Mouse (Mus musculus): ENCODE data around the gene Gm10645. TPM values are rescaled to one million over a fixed set of nuclear protein-coding genes. Genes with fewer than 3 reads are reported as not detected.

The Gm10645 gene
- polyA plus RNA-seq, 1 experiment from 2014 or later = 0.86 TPM

DNA sequence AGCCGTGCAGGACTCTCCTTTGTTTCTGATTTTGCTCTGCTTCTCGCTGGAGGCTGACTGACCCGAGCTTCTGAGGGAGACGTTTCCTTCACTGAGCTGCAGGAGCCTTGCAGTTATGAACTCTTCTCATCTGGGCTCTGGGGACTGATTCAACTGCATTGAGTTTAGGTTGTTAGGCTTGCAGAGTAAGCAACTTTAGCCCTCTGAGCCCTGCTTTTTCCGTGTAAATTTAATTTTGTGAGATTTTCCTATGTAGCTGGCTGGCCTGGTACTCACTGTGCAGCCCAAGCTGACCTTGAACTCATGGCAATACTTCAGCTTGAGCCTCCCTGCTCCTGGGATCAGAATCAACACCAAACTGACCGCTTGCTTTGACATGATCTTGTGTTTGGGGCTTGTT lies 4.9 kb upstream of the Gm10645 start:
- WGBS = 42% methylated on average over 6 of the region's 6 CpGs
- H3K27me3 ChIP-seq (ENCODE audit: insufficient read depth, low read length) = 0 out of 2 replicates have a peak, but pooled peaks cover 7% of the 10 kb centered on the region
- H3K4me1 ChIP-seq (ENCODE audit: insufficient read depth, low read length) = peaks cover 5% of the 10 kb centered on the region; the same call in 1 of the 2 replicates
- no peak overlapping the region for H3K4me3 ChIP-seq (ENCODE audit: low read length)
- H3K27ac ChIP-seq (ENCODE audit: low read length) = no peak overlapping the region
- no peak overlapping the region for H3K4me2 ChIP-seq (replicated peaks; ENCODE audit: low read depth, low read length)
- H3K9me3 ChIP-seq (ENCODE audit: low read length) = no peaks in the 10 kb centered on the region
- H3K9ac ChIP-seq (replicated peaks; ENCODE audit: low read length) = no peak overlapping the region
- ATAC-seq (ENCODE audit: low FRiP score, low TSS enrichment) = no peak
- H3K36me3 ChIP-seq (ENCODE audit: insufficient read depth, low read length) = no peaks in the 10 kb centered on the region

DNA sequence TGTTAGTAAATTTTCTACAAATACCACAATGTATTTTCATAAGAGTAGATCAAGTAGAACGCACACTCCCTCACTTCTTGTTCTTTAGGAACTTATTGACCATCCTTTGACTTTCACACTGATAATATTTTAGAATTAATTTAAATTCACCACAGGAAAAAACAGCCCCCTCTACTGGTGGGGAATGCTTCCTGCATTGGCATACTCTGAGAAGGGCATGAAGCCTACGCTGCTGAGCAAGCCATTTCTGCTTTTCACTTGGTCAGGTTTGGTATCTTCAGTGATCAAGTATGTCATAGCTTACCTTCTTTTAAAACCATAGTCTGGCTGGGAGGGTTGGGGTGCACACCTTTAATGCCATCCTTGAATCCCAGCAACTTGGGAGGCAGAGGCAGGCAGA lies 3.7 kb upstream of the Gm10645 start:
- no peaks in the 10 kb centered on the region for H3K9me3 ChIP-seq (ENCODE audit: low read length)
- peaks cover 8% of the 10 kb centered on the region for H3K4me1 ChIP-seq (ENCODE audit: insufficient read depth, low read length)
- H3K27ac ChIP-seq (ENCODE audit: low read length) = no peak overlapping the region
- H3K36me3 ChIP-seq (ENCODE audit: insufficient read depth, low read length) = no peaks in the 10 kb centered on the region
- H3K9ac ChIP-seq (replicated peaks; ENCODE audit: low read length) = no peak overlapping the region
- no peak overlapping the region for H3K4me2 ChIP-seq (replicated peaks; ENCODE audit: low read depth, low read length)
- 0 out of 2 replicates have a peak, but pooled peaks cover 7% of the 10 kb centered on the region for H3K27me3 ChIP-seq (ENCODE audit: insufficient read depth, low read length)
- no peak for ATAC-seq (ENCODE audit: low FRiP score, low TSS enrichment)
- H3K4me3 ChIP-seq (ENCODE audit: low read length) = no peak overlapping the region
- 87% methylated on average over 2 of the region's 2 CpGs for WGBS

DNA sequence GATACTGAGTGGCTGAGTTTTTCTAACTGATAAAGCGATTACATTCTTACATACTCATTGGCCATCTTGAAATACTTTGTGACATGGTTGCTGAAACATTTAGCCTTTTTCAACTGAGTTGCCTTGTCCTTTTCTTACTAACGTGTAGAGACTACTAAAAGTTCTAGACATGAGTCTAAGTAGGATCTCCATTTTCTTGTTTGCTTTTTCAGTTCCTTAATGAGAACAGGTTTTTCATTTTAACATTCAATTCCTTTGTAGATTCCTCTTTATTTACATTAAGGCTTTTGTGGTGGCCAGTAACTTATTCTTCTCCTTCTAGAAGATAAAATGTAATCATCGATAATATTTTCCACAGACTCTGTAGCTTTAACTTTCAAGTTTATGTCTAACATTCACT lies 3.2 kb upstream of the Gm10645 start:
- peaks cover 10% of the 10 kb centered on the region for H3K4me1 ChIP-seq (ENCODE audit: insufficient read depth, low read length)
- 0 out of 2 replicates have a peak, but pooled peaks cover 7% of the 10 kb centered on the region for H3K27me3 ChIP-seq (ENCODE audit: insufficient read depth, low read length)
- H3K4me2 ChIP-seq (replicated peaks; ENCODE audit: low read depth, low read length) = no peak overlapping the region
- no peaks in the 10 kb centered on the region for H3K9me3 ChIP-seq (ENCODE audit: low read length)
- H3K27ac ChIP-seq (ENCODE audit: low read length) = no peak overlapping the region
- H3K36me3 ChIP-seq (ENCODE audit: insufficient read depth, low read length) = no peaks in the 10 kb centered on the region
- H3K4me3 ChIP-seq (ENCODE audit: low read length) = no peak overlapping the region
- ATAC-seq (ENCODE audit: low FRiP score, low TSS enrichment) = no peak
- H3K9ac ChIP-seq (replicated peaks; ENCODE audit: low read length) = no peak overlapping the region
- WGBS = 91% methylated on average over 3 of the region's 3 CpGs

GRCm38 (mm10) chr8:83167932-83168331 lies 2.0 kb upstream of the Gm10645 start:
- peaks cover 10% of the 10 kb centered on the region for H3K4me1 ChIP-seq (ENCODE audit: insufficient read depth, low read length)
- no peaks in the 10 kb centered on the region for H3K36me3 ChIP-seq (ENCODE audit: insufficient read depth, low read length)
- H3K27me3 ChIP-seq (ENCODE audit: insufficient read depth, low read length) = 0 out of 2 replicates have a peak, but pooled peaks cover 7% of the 10 kb centered on the region
- no peak overlapping the region for H3K9ac ChIP-seq (replicated peaks; ENCODE audit: low read length)
- H3K9me3 ChIP-seq (ENCODE audit: low read length) = no peaks in the 10 kb centered on the region
- no peak for ATAC-seq (ENCODE audit: low FRiP score, low TSS enrichment)
- WGBS = 63% methylated on average over 3 of the region's 3 CpGs
- no peak overlapping the region for H3K27ac ChIP-seq (ENCODE audit: low read length)
- no peak overlapping the region for H3K4me2 ChIP-seq (replicated peaks; ENCODE audit: low read depth, low read length)
- no peak overlapping the region for H3K4me3 ChIP-seq (ENCODE audit: low read length)

DNA sequence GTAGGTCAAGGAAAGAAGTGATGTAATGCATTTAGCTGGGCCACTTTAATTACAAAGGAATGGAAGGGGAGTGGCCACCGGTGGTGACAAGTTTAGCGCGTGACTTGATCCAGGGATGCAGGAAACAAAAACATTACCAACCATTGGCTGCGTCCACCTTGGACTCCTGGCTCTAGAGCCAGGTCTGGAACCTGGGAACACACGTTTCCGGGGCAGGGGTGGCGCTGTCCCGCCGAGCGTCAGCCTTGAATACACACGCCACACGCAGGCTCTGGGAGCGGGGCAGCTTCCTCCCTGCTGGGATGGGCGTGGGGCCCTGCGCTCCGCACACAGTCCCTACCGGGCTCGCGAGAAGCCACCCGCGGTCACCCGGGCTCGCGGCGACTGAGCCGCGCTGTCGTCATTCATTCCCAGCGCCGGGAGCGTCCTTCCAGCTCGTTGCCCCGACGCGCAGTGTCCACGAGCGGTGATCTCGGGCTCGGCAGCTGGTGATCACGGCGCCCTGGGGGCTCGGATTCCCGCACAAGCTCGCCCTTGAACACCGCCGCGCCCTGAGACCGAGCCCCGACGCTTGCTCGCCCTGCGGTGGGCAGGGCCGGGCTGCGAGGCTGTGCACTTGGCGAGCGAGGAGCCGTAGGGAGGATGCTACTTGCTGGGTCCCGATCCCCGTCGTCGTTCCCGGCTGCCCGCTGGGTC lies 587 bp downstream of the Gm10645 start, which contains the start of gene Tbc1d9:
Tbc1d9 (plus strand) TSS at position 118 of the 696 bp plus-strand sequence.
- 0 out of 2 replicates have a peak, but pooled peaks cover 7% of the 10 kb centered on the region for H3K27me3 ChIP-seq (ENCODE audit: insufficient read depth, low read length)
- peak within 1 kb of the TSS; percentile 85 for H3K9ac ChIP-seq (replicated peaks; ENCODE audit: low read length)
- H3K9me3 ChIP-seq (ENCODE audit: low read length) = no peaks in the 10 kb centered on the region
- peak within 1 kb of the TSS; percentile 95 for H3K4me2 ChIP-seq (replicated peaks; ENCODE audit: low read depth, low read length)
- WGBS = under 1% methylated on average over 61 of the region's 63 CpGs
- H3K4me3 ChIP-seq (ENCODE audit: low read length) = peak within 1 kb of the TSS; percentile 79
- peak; percentile 94 for ATAC-seq (ENCODE audit: low FRiP score, low TSS enrichment)
- peak within 1 kb of the TSS; percentile 68 for H3K27ac ChIP-seq (ENCODE audit: low read length)
- H3K4me1 ChIP-seq (ENCODE audit: insufficient read depth, low read length) = peaks cover 5% of the 10 kb centered on the region; the same call in 1 of the 2 replicates
- no peaks in the 10 kb centered on the region for H3K36me3 ChIP-seq (ENCODE audit: insufficient read depth, low read length)

- ATAC-seq (ENCODE audit: low FRiP score, low TSS enrichment) = no peak
- no peak overlapping the region for H3K9ac ChIP-seq (replicated peaks; ENCODE audit: low read length)
- H3K9me3 ChIP-seq (ENCODE audit: low read length) = no peaks in the 10 kb centered on the region
- H3K4me3 ChIP-seq (ENCODE audit: low read length) = no peak overlapping the region
- H3K27ac ChIP-seq (ENCODE audit: low read length) = no peak overlapping the region
- H3K36me3 ChIP-seq (ENCODE audit: insufficient read depth, low read length) = no peaks in the 10 kb centered on the region
- H3K4me1 ChIP-seq (ENCODE audit: insufficient read depth, low read length) = peaks cover 5% of the 10 kb centered on the region; the same call in 1 of the 2 replicates
- H3K27me3 ChIP-seq (ENCODE audit: insufficient read depth, low read length) = no peaks in the 10 kb centered on the region
- H3K4me2 ChIP-seq (replicated peaks; ENCODE audit: low read depth, low read length) = no peak overlapping the region
- 77% methylated on average over 2 of the region's 2 CpGs for WGBS
These were observed 5.4 kb downstream of the Gm10645 start for GRCm38 (mm10) chr8:83160613-83161012.

GRCm38 (mm10) chr8:83159615-83160014 lies 6.4 kb downstream of the Gm10645 start:
- H3K9ac ChIP-seq (replicated peaks; ENCODE audit: low read length) = no peak overlapping the region
- WGBS = 58% methylated on average over 1 of the region's 1 CpGs
- ATAC-seq (ENCODE audit: low FRiP score, low TSS enrichment) = no peak

DNA sequence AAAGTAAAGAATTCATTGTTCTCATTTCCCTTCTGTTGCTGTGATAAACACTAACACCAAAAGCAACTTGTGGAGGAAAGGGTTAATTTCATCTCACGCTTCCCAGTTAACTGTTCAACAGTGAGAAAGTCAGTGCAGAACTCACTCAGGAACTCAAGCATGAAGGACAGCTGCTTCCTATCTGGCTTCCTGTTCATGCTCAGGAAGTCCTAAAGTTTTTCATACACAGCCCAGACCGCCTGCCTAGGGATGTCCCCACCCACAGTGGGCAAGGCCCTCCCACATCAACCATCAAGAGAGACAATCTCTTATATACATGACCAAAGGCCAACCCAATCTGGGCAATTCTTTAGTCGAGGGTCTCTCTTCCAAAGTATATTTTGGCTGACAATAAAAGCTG lies 7.0 kb downstream of the Gm10645 start:
- H3K9ac ChIP-seq (replicated peaks; ENCODE audit: low read length) = no peak overlapping the region
- no peaks in the 10 kb centered on the region for H3K27me3 ChIP-seq (ENCODE audit: insufficient read depth, low read length)
- H3K36me3 ChIP-seq (ENCODE audit: insufficient read depth, low read length) = no peaks in the 10 kb centered on the region
- no peak for ATAC-seq (ENCODE audit: low FRiP score, low TSS enrichment)
- no peak overlapping the region for H3K4me2 ChIP-seq (replicated peaks; ENCODE audit: low read depth, low read length)
- H3K4me1 ChIP-seq (ENCODE audit: insufficient read depth, low read length) = no peaks in the 10 kb centered on the region
- H3K4me3 ChIP-seq (ENCODE audit: low read length) = no peak overlapping the region
- no peak overlapping the region for H3K27ac ChIP-seq (ENCODE audit: low read length)
- no peaks in the 10 kb centered on the region for H3K9me3 ChIP-seq (ENCODE audit: low read length)
- 43% methylated on average over 3 of the region's 3 CpGs for WGBS

More at GRCm38 (mm10) chr8:83159615-83160014, 6.4 kb downstream of the Gm10645 start:
- no peaks in the 10 kb centered on the region for H3K36me3 ChIP-seq (ENCODE audit: insufficient read depth, low read length)
- H3K4me1 ChIP-seq (ENCODE audit: insufficient read depth, low read length) = peaks cover under 1% of the 10 kb centered on the region; the same call in 1 of the 2 replicates
- H3K4me2 ChIP-seq (replicated peaks; ENCODE audit: low read depth, low read length) = no peak overlapping the region
- no peak overlapping the region for H3K4me3 ChIP-seq (ENCODE audit: low read length)
- H3K27me3 ChIP-seq (ENCODE audit: insufficient read depth, low read length) = no peaks in the 10 kb centered on the region
- no peaks in the 10 kb centered on the region for H3K9me3 ChIP-seq (ENCODE audit: low read length)
- H3K27ac ChIP-seq (ENCODE audit: low read length) = no peak overlapping the region

DNA sequence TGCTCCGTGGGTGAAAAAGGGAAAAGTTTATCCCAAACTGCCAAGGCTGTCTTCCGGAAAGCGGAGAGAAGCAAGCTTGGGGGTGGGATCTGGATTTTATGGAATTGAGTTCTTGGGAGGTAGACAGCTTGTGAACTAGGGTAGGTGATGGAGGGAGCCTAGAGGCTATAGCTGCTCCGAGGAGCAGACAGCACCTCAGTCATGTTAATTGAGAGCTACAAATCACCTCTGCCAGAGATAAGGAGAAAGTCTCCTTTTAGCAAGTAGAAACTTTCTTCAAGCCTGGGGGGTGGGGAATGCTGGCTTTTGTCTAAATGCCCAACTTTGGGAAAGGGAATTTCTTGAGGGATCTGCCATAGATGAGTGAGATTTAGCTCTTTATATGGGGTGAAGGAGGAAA lies 10.9 kb downstream of the Gm10645 start:
- no peaks in the 10 kb centered on the region for H3K9me3 ChIP-seq (ENCODE audit: low read length)
- no peaks in the 10 kb centered on the region for H3K27me3 ChIP-seq (ENCODE audit: insufficient read depth, low read length)
- H3K9ac ChIP-seq (replicated peaks; ENCODE audit: low read length) = no peak overlapping the region
- no peak for ATAC-seq (ENCODE audit: low FRiP score, low TSS enrichment)
- H3K4me3 ChIP-seq (ENCODE audit: low read length) = no peak overlapping the region
- WGBS = 21% methylated on average over 4 of the region's 4 CpGs
- H3K4me1 ChIP-seq (ENCODE audit: insufficient read depth, low read length) = no peaks in the 10 kb centered on the region
- H3K4me2 ChIP-seq (replicated peaks; ENCODE audit: low read depth, low read length) = peak overlapping the region; percentile 18; the same call in 1 of the 2 replicates
- H3K36me3 ChIP-seq (ENCODE audit: insufficient read depth, low read length) = no peaks in the 10 kb centered on the region
- no peak overlapping the region for H3K27ac ChIP-seq (ENCODE audit: low read length)

DNA sequence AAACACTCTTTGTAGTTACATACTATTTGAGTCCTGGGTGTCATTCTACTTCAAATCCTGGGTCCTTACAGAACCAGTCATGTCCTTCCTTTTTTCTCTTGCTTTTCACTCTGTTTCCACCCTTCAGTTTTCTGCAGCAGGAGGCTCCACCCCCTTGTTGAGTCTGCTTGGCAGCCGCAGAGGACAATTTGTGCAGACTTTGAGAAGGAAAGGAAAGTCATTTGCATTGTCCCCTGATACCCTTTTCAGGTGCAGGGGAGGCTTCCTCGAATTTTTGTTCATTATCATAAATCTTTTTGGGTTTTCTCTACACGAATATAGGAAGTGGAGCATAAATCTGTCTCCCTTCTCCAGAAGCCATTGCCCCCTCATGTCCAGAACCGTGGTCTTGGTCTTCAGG lies 13.5 kb downstream of the Gm10645 start:
- Histone ChIP-seq H3K27ac (ENCODE audit: low read length) (no peak overlapping the region), H3K36me3 (ENCODE audit: insufficient read depth, low read length) (no peaks in the 10 kb centered on the region), H3K4me3 (ENCODE audit: low read length) (no peak overlapping the region), H3K9ac (replicated peaks; ENCODE audit: low read length) (no peak overlapping the region), H3K4me2 (replicated peaks; ENCODE audit: low read depth, low read length) (no peak overlapping the region), H3K4me1 (ENCODE audit: insufficient read depth, low read length) (no peaks in the 10 kb centered on the region), H3K9me3 (ENCODE audit: low read length) (no peaks in the 10 kb centered on the region), H3K27me3 (ENCODE audit: insufficient read depth, low read length) (no peaks in the 10 kb centered on the region)
- ATAC-seq (ENCODE audit: low FRiP score, low TSS enrichment) = no peak
- 40% methylated on average over 4 of the region's 4 CpGs for WGBS

All from kidney, embryonic 16.5 days (tissue).